Mouse (Mus musculus) ovary, postnatal 14 days (tissue): ENCODE measurements around the gene Guca2b.
A peak's percentile ranks its signal among the peaks of the same experiment; 100 is the strongest.
"Not testable (repeated sequence)": the region's sequence is repeated elsewhere in the genome, so short reads cannot be mapped to it uniquely, and the experiment has no call there.

Experiments used
- DNase-seq: peaks from one replicate; pipeline ENCODE4 v3.0.0; 2022; ENCODE audit warnings: low spot score

The Guca2b gene

DNA sequence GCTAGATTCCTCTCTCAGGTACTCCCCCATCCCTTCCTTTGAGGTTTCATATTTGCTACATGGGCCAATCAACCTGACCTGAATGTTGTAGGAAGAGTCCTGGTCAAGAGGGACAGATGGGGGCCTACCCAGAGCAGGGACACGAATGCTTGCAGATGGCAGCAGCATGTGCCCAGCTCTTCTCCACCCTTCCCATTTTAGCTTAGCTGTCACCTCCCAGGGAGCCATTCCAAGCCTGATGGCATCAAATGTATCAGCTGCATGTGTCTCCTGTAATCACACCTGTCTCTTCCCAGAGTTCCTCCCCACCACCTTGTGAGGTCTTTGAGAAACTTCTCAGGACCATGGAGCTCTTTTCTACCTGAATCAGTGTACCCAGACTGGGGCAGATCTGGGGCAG, 1.7 kb downstream of the Guca2b start:
- no peak for DNase-seq

GRCm38 (mm10) chr4:119642666-119643065, 16.1 kb downstream of the Guca2b start:
- no peak for DNase-seq

DNA sequence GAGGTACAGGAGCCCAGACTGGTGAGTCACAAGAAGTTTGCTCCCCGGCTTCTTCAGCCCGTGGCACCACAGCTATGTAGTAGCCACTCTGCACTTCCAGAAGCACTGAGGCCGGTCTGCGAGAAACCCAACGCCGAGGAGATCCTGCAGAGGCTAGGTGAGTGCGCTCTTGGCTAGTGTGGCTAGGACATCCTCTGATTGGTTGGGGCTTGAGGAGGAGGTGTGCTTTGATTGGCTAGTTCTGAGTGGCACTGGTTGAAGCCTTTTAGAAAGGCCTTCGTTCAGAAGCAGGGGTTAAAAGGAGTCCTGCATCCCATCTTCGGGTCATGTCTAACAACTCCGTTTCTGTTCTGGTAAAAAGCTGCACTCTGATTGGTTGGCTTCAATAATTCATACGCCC, 20.1 kb downstream of the Guca2b start:
- DNase-seq = no peak

DNA sequence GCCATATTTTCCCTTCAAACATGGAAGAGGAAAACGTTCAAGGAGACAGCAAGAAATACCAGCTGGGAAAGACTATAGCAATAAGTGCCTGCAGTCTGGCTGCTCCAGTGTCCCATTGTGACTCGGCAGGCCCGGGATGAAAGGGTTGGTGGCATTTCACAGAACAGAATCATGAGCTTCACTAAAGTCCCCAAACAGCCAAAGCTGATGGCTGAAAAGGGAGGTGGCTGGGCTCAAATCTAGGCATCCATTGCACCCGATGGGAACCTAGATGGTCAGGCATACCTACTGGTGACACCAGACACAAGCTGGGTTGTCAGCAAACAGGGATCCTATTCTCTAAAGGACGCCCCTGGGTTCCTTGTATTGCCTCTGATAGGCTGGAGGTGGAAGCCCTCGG, 20.8 kb downstream of the Guca2b start:
- DNase-seq = no peak

GRCm38 (mm10) chr4:119637176-119637845, 21.4 kb downstream of the Guca2b start, which contains the start of gene Guca2a:
Guca2a (plus strand) TSS chr4:119637704.
- no peak for DNase-seq

- no peak for DNase-seq
Observed at GRCm38 (mm10) chr4:119636731-119637130, 22.0 kb downstream of the Guca2b start.

GRCm38 (mm10) chr4:119635686-119636085, 23.1 kb downstream of the Guca2b start:
- no peak for DNase-seq

DNA sequence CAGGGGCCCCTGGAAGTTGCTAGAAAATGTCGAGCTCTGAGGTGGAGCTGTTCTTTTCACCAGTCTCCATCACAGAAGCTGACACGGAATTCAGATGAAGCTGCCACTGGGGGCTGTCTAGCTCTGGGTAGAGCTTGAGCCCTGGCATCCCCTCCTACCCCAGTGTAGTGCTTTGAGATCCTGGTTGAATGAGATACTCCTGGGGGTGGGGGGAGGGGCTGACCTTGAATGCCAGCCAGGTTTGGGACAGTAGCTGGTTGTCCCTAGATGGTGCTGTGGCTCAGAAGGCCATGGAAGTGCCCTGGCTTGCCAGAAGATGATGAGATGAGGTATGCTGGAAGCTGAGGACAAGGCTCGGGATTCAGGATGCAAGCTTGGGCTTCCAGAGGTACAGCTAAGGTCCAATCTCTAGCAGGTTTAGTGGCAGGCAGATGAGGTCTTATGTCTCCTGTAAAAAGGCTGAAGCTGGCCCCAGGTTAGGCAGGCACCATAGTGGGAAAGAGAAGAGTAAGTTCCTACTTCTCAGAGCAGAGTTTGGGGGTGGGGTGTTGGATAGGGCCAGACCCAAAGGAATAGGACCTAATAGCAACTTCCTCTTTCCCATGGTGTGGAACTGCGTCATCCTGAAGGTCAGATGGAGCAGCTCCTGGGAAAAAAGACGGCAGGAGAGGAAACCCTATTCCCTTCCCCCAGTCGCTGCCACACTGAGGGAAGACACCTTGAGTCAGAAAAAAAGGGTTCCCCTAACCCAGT, 23.7 kb downstream of the Guca2b start:
- DNase-seq = no peak

GRCm38 (mm10) chr4:119633948-119634347, 24.8 kb downstream of the Guca2b start:
- no peak for DNase-seq

GRCm38 (mm10) chr4:119633342-119633741, 25.4 kb downstream of the Guca2b start:
- DNase-seq = no peak

GRCm38 (mm10) chr4:119632721-119633120, 26.0 kb downstream of the Guca2b start:
- DNase-seq = no peak

DNA sequence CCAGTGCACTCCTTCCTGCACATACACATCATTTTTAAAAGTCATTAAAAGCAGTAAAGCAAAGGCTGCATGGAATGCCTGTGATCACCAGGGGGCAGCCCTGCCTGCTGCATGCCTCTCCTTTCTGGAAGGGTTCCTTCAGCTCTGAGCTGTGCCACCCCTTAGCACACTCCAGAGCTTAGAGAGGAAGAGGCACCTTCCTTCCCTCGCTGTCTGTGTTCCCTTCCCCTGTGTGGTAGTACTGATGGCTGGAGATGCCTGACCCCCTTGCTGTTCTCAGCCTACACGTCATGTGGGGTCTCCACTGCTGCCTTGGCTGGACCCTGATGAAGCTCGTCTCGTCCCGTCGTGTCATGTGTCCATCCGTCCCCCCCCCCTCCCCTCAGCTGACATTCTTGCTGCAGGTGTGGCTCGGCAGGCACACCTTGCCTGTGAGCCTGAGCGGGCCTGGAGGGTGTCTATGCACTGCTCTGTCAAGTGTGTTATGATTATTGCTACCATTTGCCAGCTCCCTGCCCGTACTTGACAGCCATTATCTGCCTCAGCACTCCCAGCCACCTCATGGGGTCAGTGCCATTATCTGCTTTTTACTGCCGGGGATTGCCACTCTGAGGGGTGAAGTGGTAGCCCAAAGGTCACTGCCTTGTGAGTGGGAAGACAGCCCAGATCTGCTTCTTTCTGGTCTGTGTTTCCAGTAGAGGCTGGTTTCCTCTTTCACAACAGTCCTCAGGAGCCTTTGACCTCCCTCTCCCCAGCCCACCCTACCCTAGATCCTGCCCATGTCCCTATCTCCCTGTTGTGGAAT, 27.4 kb downstream of the Guca2b start:
- peak; percentile 42 for DNase-seq

DNA sequence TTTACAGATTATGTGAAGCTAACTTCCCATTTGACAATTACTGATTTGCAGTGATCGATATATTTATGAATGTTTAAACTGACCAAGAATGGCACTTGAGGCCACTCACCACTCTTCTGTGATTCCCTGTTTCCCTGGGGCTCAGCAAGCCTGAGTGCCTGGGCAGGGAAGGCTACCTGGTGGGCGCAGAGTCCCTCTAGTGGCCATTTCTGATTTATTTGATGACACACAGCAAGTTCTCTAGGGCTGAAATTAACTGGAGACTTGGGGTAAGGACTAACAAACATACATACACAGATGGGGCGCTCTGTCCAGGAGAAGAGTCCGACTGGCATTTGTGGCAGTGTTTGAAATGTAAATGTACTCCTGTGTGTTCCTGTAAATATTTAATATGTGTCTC, 30.4 kb downstream of the Guca2b start:
- DNase-seq = not testable (repeated sequence)

GRCm38 (mm10) chr4:119627317-119627716, 31.4 kb downstream of the Guca2b start:
- no peak for DNase-seq

DNA sequence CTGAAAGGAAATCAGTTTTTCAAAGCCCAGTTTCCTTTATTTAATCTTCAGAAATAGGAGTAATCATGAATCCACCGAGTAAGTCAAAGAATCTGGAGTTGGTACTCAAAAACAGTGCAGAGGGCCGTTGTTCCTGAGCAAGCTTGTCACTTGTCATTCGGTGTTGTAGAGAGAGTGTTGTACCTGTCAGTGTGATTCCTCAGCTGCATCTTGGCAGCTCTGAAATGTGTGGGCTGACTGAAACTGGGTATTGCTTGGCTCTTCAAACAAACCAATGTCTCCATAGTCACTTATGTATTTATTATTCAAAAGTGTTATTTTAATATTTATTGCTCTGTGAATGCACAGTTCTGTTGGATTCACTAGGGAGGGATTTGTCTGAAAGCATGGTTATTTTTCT, 31.9 kb downstream of the Guca2b start:
- no peak for DNase-seq

DNA sequence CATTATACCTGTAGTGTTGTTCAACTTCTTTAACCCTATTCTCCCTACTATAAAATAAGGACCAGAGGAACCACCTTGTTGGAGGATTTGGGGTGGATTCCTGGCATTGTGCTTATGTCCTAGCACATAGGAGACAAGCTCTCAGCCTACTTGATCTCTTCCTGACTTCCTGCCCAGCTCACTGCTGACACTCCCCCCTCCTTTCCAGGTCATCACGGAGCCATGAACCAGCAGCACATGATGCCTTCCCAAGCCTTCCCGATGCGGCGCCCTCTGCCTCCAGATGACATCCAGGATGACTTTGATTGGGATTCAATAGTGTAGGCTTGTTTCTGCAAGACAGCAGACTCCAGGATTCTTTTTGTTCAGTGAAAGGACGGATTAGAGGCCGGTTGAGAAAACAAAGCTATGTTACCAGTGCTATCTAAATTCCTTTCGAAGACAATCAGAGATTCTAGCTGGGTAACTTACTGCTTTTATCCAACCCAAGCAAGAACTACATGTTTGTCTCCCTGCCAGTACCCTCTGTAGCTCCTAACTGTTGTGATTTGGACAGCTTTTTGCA, 32.6 kb downstream of the Guca2b start:
- DNase-seq = no peak

DNA sequence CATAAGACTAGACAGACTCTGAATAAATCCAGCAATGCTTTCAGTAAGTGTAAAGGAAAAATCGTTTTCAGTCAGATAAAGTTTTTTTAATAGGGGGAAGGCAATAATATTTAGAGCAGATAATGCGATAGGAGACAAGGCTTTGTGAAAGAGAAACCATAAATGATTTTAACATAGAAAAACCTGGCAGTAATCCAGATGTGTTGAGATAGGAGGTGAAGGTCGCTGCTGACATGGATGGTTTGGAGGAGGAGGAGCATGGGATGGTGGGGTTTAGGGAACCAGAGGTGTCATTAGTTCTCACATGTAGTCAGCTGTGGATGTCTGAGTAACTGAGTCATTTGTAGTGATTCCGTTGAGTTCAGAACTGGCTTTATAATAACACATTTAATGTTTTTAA, 44.0 kb downstream of the Guca2b start:
- no peak for DNase-seq

GRCm38 (mm10) chr4:119614078-119614477, 44.7 kb downstream of the Guca2b start:
- no peak for DNase-seq

DNA sequence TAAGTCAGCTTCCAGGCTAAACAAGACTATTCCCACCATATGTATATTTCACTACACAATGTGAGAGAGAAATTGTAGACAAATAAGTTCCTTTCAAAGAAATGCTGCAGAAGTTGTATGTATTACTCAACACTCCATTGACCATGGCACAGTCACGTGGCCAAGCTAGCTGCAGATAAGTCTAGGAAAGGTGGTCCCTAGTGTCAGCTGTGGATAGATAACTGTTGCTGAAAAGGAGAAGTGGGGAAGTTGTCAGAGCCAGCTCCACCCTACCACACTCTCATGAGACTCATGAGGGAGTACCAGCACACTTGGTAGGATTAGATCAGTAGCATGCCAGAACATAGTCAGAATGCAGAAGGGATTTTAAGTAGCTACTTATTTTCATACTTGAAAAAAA, 49.3 kb downstream of the Guca2b start:
- no peak for DNase-seq
